Mouse (Mus musculus) limb, embryonic 13.5 days (tissue): Measurements from ENCODE around the gene Cyp4f13. TPM values are rescaled to one million over a fixed set of nuclear protein-coding genes. Genes with fewer than 3 reads are reported as not detected.

Experiments used
- ATAC-seq: fragments of 200-750 bp; cut with Nextera tagmentation; 2 replicates; pipeline ENCODE4 v1.8.0; 2017; ENCODE audit warnings: low read depth, moderate number of reproducible peaks, moderate TSS enrichment; ENCODE audit not compliant: low FRiP score
- H3K27ac ChIP-seq: fragments of 300-500 bp; sonication (generic); 2 replicates; pipeline ENCODE4 v1.5.1; 2015; ENCODE audit warnings: inconsistent platforms, mild to moderate bottlenecking, moderate library complexity
- H3K27me3 ChIP-seq: fragments of 300-500 bp; sonication (generic); 2 replicates; pipeline ENCODE4 v1.6.1; 2015; ENCODE audit warnings: mild to moderate bottlenecking, inconsistent platforms
- H3K36me3 ChIP-seq: fragments of 300-500 bp; sonication (generic); 2 replicates; pipeline ENCODE4 v1.6.1; 2015; ENCODE audit warnings: inconsistent platforms, mild to moderate bottlenecking, moderate library complexity
- H3K4me1 ChIP-seq: fragments of 300-500 bp; sonication (generic); 2 replicates; pipeline ENCODE4 v1.6.1; 2015; ENCODE audit warnings: inconsistent platforms
- H3K4me2 ChIP-seq: fragments of 300-500 bp; sonication (generic); replicated peaks from 2 replicates; pipeline ENCODE4 v1.6.1; 2015; ENCODE audit warnings: inconsistent platforms, mild to moderate bottlenecking, moderate library complexity
- H3K4me3 ChIP-seq: fragments of 300-500 bp; sonication (generic); 2 replicates; pipeline ENCODE4 v1.5.1; 2015; ENCODE audit warnings: moderate library complexity, mild to moderate bottlenecking, inconsistent platforms
- H3K9ac ChIP-seq: fragments of 300-500 bp; sonication (generic); 2 replicates; pipeline ENCODE4 v1.6.1; 2015; ENCODE audit warnings: mild to moderate bottlenecking, inconsistent platforms
- H3K9me3 ChIP-seq: fragments of 300-500 bp; sonication (generic); 2 replicates; pipeline ENCODE4 v1.6.1; 2016; ENCODE audit warnings: inconsistent platforms
- WGBS: fragments of 180-500 bp; shearing (Covaris S2); methylation state at CpG from one replicate; pipeline ENCODE4 v1.1.7; 2015; 5-methylcytosine and 5-hydroxymethylcytosine counted together
- polyA plus RNA-seq: library from polyadenylated mRNA; unstranded; fragments of >200 nt; fragmentation: Nextera tagmentation; extraction: Ambion mirVana; gene quantifications from 2 replicates; pipeline ENCODE4 v1.2.1, GENCODE M21; 2015

Gene Cyp4f13
- polyA plus RNA-seq, 1 experiment from 2014 or later: 9.3 TPM

GRCm38 (mm10) chr17:32944402-32945035 lies 2.7 kb downstream of the Cyp4f13 start:
- H3K27me3 ChIP-seq: no peaks in the 10 kb centered on the region
- H3K9ac ChIP-seq: no peak overlapping the region
- 71% methylated on average over 3 of the region's 3 CpGs for WGBS
- peaks cover 14% of the 10 kb centered on the region for H3K4me1 ChIP-seq
- H3K9me3 ChIP-seq: no peaks in the 10 kb centered on the region
- H3K27ac ChIP-seq: no peak overlapping the region
- H3K36me3 ChIP-seq: no peaks in the 10 kb centered on the region
- no peak for ATAC-seq
- no peak overlapping the region for H3K4me2 ChIP-seq
- no peak overlapping the region for H3K4me3 ChIP-seq

DNA sequence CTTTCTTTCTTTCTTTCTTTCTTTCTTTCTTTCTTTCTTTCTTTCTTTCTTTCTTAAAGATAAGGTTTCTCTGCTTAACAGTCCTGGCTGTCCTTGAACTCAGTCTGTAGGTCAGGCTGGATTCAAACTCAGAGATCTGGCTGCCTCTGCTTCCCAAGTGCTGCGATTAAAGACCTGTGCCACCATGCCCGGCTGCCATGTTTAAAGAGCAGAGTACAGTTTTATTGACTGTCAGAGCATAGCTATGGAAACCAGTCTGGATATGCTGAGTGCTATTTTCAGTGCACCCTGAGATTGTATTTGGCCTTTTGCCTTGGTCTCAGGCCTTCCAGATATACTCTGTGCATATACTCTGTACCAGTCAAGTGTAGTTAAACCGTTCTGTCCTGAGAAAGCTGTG lies 3.5 kb downstream of the Cyp4f13 start:
- Histone ChIP-seq H3K4me3 (no peak overlapping the region), H3K9me3 (no peaks in the 10 kb centered on the region), H3K4me1 (peaks cover 14% of the 10 kb centered on the region), H3K9ac (no peak overlapping the region), H3K4me2 (no peak overlapping the region), H3K27me3 (no peaks in the 10 kb centered on the region), H3K36me3 (no peaks in the 10 kb centered on the region), H3K27ac (no peak overlapping the region)
- no peak for ATAC-seq
- 72% methylated on average over 3 of the region's 3 CpGs for WGBS

DNA sequence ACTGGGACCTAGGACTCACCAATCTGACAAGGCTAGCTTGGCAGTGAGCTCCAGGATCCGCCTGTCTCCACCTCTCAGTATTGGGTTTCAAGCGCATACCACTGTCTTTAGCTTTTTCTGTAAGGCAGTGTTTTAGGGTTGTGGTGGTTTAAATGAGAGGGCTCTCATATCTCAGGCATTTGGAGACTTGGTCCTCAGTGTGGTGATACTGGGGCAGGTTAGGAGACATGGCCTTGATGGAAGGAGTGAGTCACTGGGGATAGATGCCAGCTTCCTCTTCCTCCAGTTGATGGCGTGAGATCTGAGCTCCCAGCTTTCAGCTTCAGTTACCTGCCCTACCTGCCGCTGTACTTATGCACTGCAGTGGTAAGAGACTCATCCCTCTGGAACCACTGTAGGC lies 7.4 kb downstream of the Cyp4f13 start:
- Histone ChIP-seq H3K27me3 (no peaks in the 10 kb centered on the region), H3K4me3 (no peak overlapping the region), H3K36me3 (no peaks in the 10 kb centered on the region), H3K9me3 (no peaks in the 10 kb centered on the region), H3K4me1 (no peaks in the 10 kb centered on the region), H3K4me2 (no peak overlapping the region), H3K27ac (no peak overlapping the region), H3K9ac (no peak overlapping the region)
- 80% methylated on average over 4 of the region's 4 CpGs for WGBS
- ATAC-seq: no peak

DNA sequence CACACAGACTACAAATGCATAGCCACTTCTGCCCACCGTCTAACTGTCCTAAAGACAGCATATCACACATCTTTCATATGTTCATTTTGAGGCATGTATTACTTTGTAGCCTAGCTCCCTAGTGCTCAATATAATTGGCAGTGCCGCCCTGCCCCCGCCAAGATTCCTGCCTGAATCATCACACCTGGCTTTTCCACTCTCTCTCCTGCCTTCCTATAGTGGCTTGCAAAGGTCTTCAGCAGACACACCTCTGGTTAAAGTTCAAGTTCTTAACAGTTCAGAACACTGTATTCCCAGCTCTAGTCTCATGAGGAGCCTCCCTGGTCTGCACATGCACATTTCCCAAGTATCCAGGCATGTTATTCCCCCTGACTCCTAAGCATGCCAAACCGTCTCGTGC lies 19.4 kb downstream of the Cyp4f13 start:
- Histone ChIP-seq H3K4me1 (0 out of 2 replicates have a peak, but pooled peaks cover 3% of the 10 kb centered on the region), H3K4me2 (no peak overlapping the region), H3K9me3 (no peaks in the 10 kb centered on the region), H3K4me3 (no peak overlapping the region), H3K36me3 (no peaks in the 10 kb centered on the region), H3K9ac (no peak overlapping the region), H3K27me3 (peaks cover 11% of the 10 kb centered on the region; the same call in 1 of the 2 replicates), H3K27ac (no peak overlapping the region)
- WGBS: 80% methylated on average over 5 of the region's 5 CpGs
- no peak for ATAC-seq

- Histone ChIP-seq H3K9me3 (peaks cover 7% of the 10 kb centered on the region; the same call in 1 of the 2 replicates), H3K9ac (peak overlapping the region; percentile 72), H3K36me3 (no peaks in the 10 kb centered on the region), H3K4me1 (0 out of 2 replicates have a peak, but pooled peaks cover 3% of the 10 kb centered on the region), H3K27me3 (peaks cover 13% of the 10 kb centered on the region; the same call in 1 of the 2 replicates), H3K4me2 (peak overlapping the region; percentile 74), H3K4me3 (peak overlapping the region; percentile 53), H3K27ac (no peak overlapping the region)
- WGBS: 19% methylated on average over 32 of the region's 32 CpGs
- ATAC-seq: peak; percentile 93
Observed at GRCm38 (mm10) chr17:32924658-32925312, 22.4 kb downstream of the Cyp4f13 start.

DNA sequence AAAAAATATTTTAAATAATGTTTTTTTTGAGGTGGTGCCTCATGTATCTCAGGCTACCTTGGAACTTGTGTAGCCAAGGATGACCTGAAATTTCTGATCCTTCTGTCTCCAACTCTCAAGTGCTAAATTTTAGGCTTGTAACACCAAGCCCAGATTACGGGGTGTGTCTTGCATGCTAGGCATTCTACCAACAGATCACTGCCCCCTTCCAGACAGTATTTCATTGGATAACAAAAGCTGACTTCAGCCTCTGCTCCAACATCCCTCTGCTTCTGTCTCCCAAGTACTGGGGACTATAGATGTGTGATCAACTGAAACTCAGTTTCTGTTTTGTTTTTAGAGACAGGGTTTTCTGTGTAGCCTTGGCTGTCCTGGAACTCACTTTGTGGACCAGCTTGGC lies 23.5 kb downstream of the Cyp4f13 start:
- peaks cover 9% of the 10 kb centered on the region; the same call in 1 of the 2 replicates for H3K27me3 ChIP-seq
- 91% methylated on average over 1 of the region's 1 CpGs for WGBS
- H3K9ac ChIP-seq: no peak overlapping the region
- no peaks in the 10 kb centered on the region for H3K36me3 ChIP-seq
- no peak overlapping the region for H3K27ac ChIP-seq
- H3K4me1 ChIP-seq: 0 out of 2 replicates have a peak, but pooled peaks cover 3% of the 10 kb centered on the region
- H3K4me2 ChIP-seq: no peak overlapping the region
- H3K4me3 ChIP-seq: no peak overlapping the region
- peaks cover 7% of the 10 kb centered on the region; the same call in 1 of the 2 replicates for H3K9me3 ChIP-seq
- no peak for ATAC-seq

GRCm38 (mm10) chr17:32919123-32919522 lies 28.1 kb downstream of the Cyp4f13 start:
- no peak for ATAC-seq
- H3K9me3 ChIP-seq: peaks cover 7% of the 10 kb centered on the region; the same call in 1 of the 2 replicates
- H3K4me1 ChIP-seq: no peaks in the 10 kb centered on the region
- no peak overlapping the region for H3K9ac ChIP-seq
- no peak overlapping the region for H3K4me2 ChIP-seq
- no peak overlapping the region for H3K4me3 ChIP-seq
- 62% methylated on average over 2 of the region's 2 CpGs for WGBS
- H3K27me3 ChIP-seq: peaks cover 3% of the 10 kb centered on the region; the same call in 1 of the 2 replicates
- H3K36me3 ChIP-seq: no peaks in the 10 kb centered on the region
- H3K27ac ChIP-seq: no peak overlapping the region

- H3K4me3 ChIP-seq: no peak within 1 kb of the TSS
- no peak within 1 kb of the TSS for H3K9ac ChIP-seq
- no peak for ATAC-seq
- no peak within 1 kb of the TSS for H3K4me2 ChIP-seq
- WGBS: 68% methylated on average over 2 of the region's 2 CpGs
- peaks cover 3% of the 10 kb centered on the region; the same call in 1 of the 2 replicates for H3K27me3 ChIP-seq
- H3K4me1 ChIP-seq: no peaks in the 10 kb centered on the region
- no peak within 1 kb of the TSS for H3K27ac ChIP-seq
- H3K36me3 ChIP-seq: no peaks in the 10 kb centered on the region
- H3K9me3 ChIP-seq: peaks cover 7% of the 10 kb centered on the region; the same call in 1 of the 2 replicates
Observed at GRCm38 (mm10) chr17:32917131-32917530, 30.1 kb downstream of the Cyp4f13 start, which contains the start of gene Cyp4f14. Cyp4f14 (minus strand) TSS chr17:32917342.

DNA sequence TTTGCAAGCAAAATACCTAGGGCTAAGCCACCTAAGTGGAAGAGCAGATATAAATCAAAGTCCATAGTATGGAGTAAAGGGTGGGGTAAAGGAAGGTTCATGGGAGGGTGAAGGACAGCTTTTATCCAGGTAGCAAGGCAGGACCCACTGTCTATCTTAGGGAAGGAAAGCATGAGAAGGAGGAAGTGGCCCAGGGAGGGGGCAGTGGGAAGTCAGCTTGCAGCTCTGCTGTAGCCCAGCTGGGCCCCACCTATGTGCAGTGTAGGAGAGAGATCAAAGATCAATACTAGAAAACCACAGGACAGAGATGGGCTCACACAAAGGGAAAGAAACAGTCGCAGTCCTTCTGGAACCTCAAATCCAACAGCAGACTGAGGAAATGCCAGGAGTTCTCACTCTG lies 31.1 kb downstream of the Cyp4f13 start:
- no peak for ATAC-seq
- Histone ChIP-seq H3K9me3 (peaks cover 1% of the 10 kb centered on the region; the same call in 1 of the 2 replicates), H3K36me3 (no peaks in the 10 kb centered on the region), H3K4me2 (no peak overlapping the region), H3K9ac (no peak overlapping the region), H3K4me1 (no peaks in the 10 kb centered on the region), H3K27me3 (peaks cover 3% of the 10 kb centered on the region; the same call in 1 of the 2 replicates), H3K27ac (no peak overlapping the region), H3K4me3 (no peak overlapping the region)
- WGBS: 67% methylated on average over 1 of the region's 1 CpGs

GRCm38 (mm10) chr17:32906172-32906571 lies 41.0 kb downstream of the Cyp4f13 start:
- no peak for ATAC-seq
- no peaks in the 10 kb centered on the region for H3K9me3 ChIP-seq
- WGBS: 78% methylated on average over 10 of the region's 10 CpGs

GRCm38 (mm10) chr17:32905239-32905638 lies 42.0 kb downstream of the Cyp4f13 start:
- no peaks in the 10 kb centered on the region for H3K9me3 ChIP-seq
- no peak overlapping the region for H3K4me3 ChIP-seq
- WGBS: 19% methylated on average over 19 of the region's 19 CpGs
- H3K36me3 ChIP-seq: no peaks in the 10 kb centered on the region
- H3K4me2 ChIP-seq: peak overlapping the region; percentile 48
- H3K27ac ChIP-seq: no peak overlapping the region
- H3K4me1 ChIP-seq: no peaks in the 10 kb centered on the region
- H3K27me3 ChIP-seq: peaks cover 11% of the 10 kb centered on the region; the same call in 1 of the 2 replicates
- no peak for ATAC-seq
- H3K9ac ChIP-seq: no peak overlapping the region

More at GRCm38 (mm10) chr17:32906172-32906571, 41.0 kb downstream of the Cyp4f13 start:
- Histone ChIP-seq H3K4me3 (no peak overlapping the region), H3K4me2 (no peak overlapping the region), H3K36me3 (no peaks in the 10 kb centered on the region), H3K27me3 (peaks cover 11% of the 10 kb centered on the region; the same call in 1 of the 2 replicates), H3K4me1 (no peaks in the 10 kb centered on the region), H3K9ac (no peak overlapping the region), H3K27ac (no peak overlapping the region)

- no peak overlapping the region for H3K27ac ChIP-seq
- no peak overlapping the region for H3K4me3 ChIP-seq
- ATAC-seq: no peak
- no peaks in the 10 kb centered on the region for H3K4me1 ChIP-seq
- no peak overlapping the region for H3K4me2 ChIP-seq
- H3K9me3 ChIP-seq: no peaks in the 10 kb centered on the region
- H3K9ac ChIP-seq: no peak overlapping the region
- H3K27me3 ChIP-seq: peaks cover 11% of the 10 kb centered on the region; the same call in 1 of the 2 replicates
- WGBS: 73% methylated on average over 2 of the region's 2 CpGs
- no peaks in the 10 kb centered on the region for H3K36me3 ChIP-seq
Observed at GRCm38 (mm10) chr17:32904414-32904813, 42.8 kb downstream of the Cyp4f13 start.
